Mouse (Mus musculus) small intestine, adult 2 months (tissue): Measurements from ENCODE around the gene Tubb5.

Experiments used
- CTCF ChIP-seq: fragments of 200-500 bp; IDR thresholded peaks from 2 replicates; pipeline ENCODE4 v1.5.1; 2012; ENCODE audit warnings: low read depth, mild to moderate bottlenecking, control low read depth, inconsistent platforms, low read length, moderate library complexity, mixed read lengths; ENCODE audit not compliant: insufficient replicate concordance, insufficient read length; ENCODE audit errors: extremely low read depth
- POLR2A ChIP-seq: fragments of 200-500 bp; IDR thresholded peaks from 2 replicates; pipeline ENCODE4 v1.6.1; 2012; ENCODE audit warnings: low read depth, mild to moderate bottlenecking, control low read depth, inconsistent platforms, low read length, moderate library complexity

- TF ChIP-seq CTCF (no peak), POLR2A (no peak)
Measured at GRCm38 (mm10) chr17:35803020-35803419, 35.1 kb downstream of the Tubb5 start.
